Mouse (Mus musculus): ENCODE data around the gene Gm14391. TPM values are rescaled to one million over a fixed set of nuclear protein-coding genes. Genes with fewer than 3 reads are reported as not detected.
"Not testable (repeated sequence)": the region's sequence is repeated elsewhere in the genome, so short reads cannot be mapped to it uniquely, and the experiment has no call there.

Gm14391 gene
- 6.9 and 7.6 TPM in 2 replicates for polyA plus RNA-seq (2016; fragmentation: Nextera tagmentation; extraction: Ambion mirVana)

GRCm38 (mm10) chr2:175206732-175207131 is at the start of gene Gm14391:
TSS of gene Gm14391 (minus strand) at chr2:175206917.
- H3K36me3 ChIP-seq (replicated peaks); H3K27me3 ChIP-seq; H3K4me1 ChIP-seq; H3K9me3 ChIP-seq; H3K27ac ChIP-seq; H3K9ac ChIP-seq; H3K4me2 ChIP-seq; ATAC-seq (ENCODE audit: low FRiP score); H3K4me3 ChIP-seq (replicated peaks): not testable (repeated sequence)
- no CpG with 5 or more reads among the region's 7 CpGs for WGBS

GRCm38 (mm10) chr2:175179008-175179407 is 27.7 kb downstream of the Gm14391 start:
- not testable (repeated sequence) for H3K4me3 ChIP-seq (replicated peaks); H3K27ac ChIP-seq; H3K4me2 ChIP-seq; H3K4me1 ChIP-seq; H3K27me3 ChIP-seq; H3K9ac ChIP-seq; H3K36me3 ChIP-seq (replicated peaks); H3K9me3 ChIP-seq; ATAC-seq (ENCODE audit: low FRiP score)
- 35% methylated on average over 1 of the region's 1 CpGs for WGBS

GRCm38 (mm10) chr2:175176312-175176711 is 30.4 kb downstream of the Gm14391 start:
- 81% methylated on average over 6 of the region's 6 CpGs for WGBS
- H3K4me1 ChIP-seq = no peaks in the 10 kb centered on the region
- no peak overlapping the region for H3K4me3 ChIP-seq (replicated peaks)

GRCm38 (mm10) chr2:175175401-175176180 is 31.1 kb downstream of the Gm14391 start, which contains the start of gene Gm14443:
TSS of gene Gm14443 (minus strand) at chr2:175175871.
- not testable (repeated sequence) for H3K4me1 ChIP-seq; H3K4me2 ChIP-seq; H3K36me3 ChIP-seq (replicated peaks); H3K27ac ChIP-seq; H3K9ac ChIP-seq; H3K9me3 ChIP-seq; ATAC-seq (ENCODE audit: low FRiP score); H3K4me3 ChIP-seq (replicated peaks); H3K27me3 ChIP-seq
- WGBS = 81% methylated on average over 12 of the region's 12 CpGs

More at GRCm38 (mm10) chr2:175176312-175176711, 30.4 kb downstream of the Gm14391 start:
- Histone ChIP-seq H3K36me3 (replicated peaks) (no peaks in the 10 kb centered on the region), H3K9ac (no peak overlapping the region), H3K4me2 (no peak overlapping the region), H3K9me3 (no peaks in the 10 kb centered on the region), H3K27ac (no peak overlapping the region), H3K27me3 (no peaks in the 10 kb centered on the region)
- no peak for ATAC-seq (ENCODE audit: low FRiP score)

- not testable (repeated sequence) for H3K9ac ChIP-seq, H3K4me1 ChIP-seq
- 86% methylated on average over 2 of the region's 2 CpGs for WGBS
Observed at GRCm38 (mm10) chr2:175174058-175174457, 32.7 kb downstream of the Gm14391 start.

GRCm38 (mm10) chr2:175172906-175173595 is 33.7 kb downstream of the Gm14391 start:
- H3K27me3 ChIP-seq; H3K27ac ChIP-seq; H3K4me2 ChIP-seq; H3K4me3 ChIP-seq (replicated peaks); H3K9me3 ChIP-seq; ATAC-seq (ENCODE audit: low FRiP score); H3K4me1 ChIP-seq; H3K9ac ChIP-seq; H3K36me3 ChIP-seq (replicated peaks): not testable (repeated sequence)
- 92% methylated on average over 3 of the region's 3 CpGs for WGBS

More at GRCm38 (mm10) chr2:175174058-175174457, 32.7 kb downstream of the Gm14391 start:
- H3K27me3 ChIP-seq; ATAC-seq (ENCODE audit: low FRiP score); H3K4me3 ChIP-seq (replicated peaks); H3K27ac ChIP-seq; H3K4me2 ChIP-seq; H3K36me3 ChIP-seq (replicated peaks); H3K9me3 ChIP-seq: not testable (repeated sequence)

- WGBS = 90% methylated on average over 3 of the region's 3 CpGs
- Histone ChIP-seq H3K4me2 (no peak overlapping the region), H3K4me1 (no peaks in the 10 kb centered on the region), H3K27me3 (no peaks in the 10 kb centered on the region), H3K4me3 (replicated peaks) (no peak overlapping the region), H3K27ac (no peak overlapping the region), H3K9me3 (no peaks in the 10 kb centered on the region), H3K9ac (no peak overlapping the region), H3K36me3 (replicated peaks) (no peaks in the 10 kb centered on the region)
- ATAC-seq (ENCODE audit: low FRiP score) = no peak
Observed at GRCm38 (mm10) chr2:175172123-175172522, 34.6 kb downstream of the Gm14391 start.

GRCm38 (mm10) chr2:175166870-175167269 is 39.8 kb downstream of the Gm14391 start:
- not testable (repeated sequence) for H3K4me1 ChIP-seq; H3K4me2 ChIP-seq; H3K4me3 ChIP-seq (replicated peaks); H3K9me3 ChIP-seq; ATAC-seq (ENCODE audit: low FRiP score); H3K27ac ChIP-seq; H3K27me3 ChIP-seq; H3K9ac ChIP-seq; H3K36me3 ChIP-seq (replicated peaks)
- 91% methylated on average over 2 of the region's 2 CpGs for WGBS

- not testable (repeated sequence) for H3K4me2 ChIP-seq; H3K4me3 ChIP-seq (replicated peaks); H3K4me1 ChIP-seq; H3K9ac ChIP-seq; H3K36me3 ChIP-seq (replicated peaks); H3K27me3 ChIP-seq; H3K27ac ChIP-seq; ATAC-seq (ENCODE audit: low FRiP score); H3K9me3 ChIP-seq
- 96% methylated on average over 12 of the region's 12 CpGs for WGBS
Observed at GRCm38 (mm10) chr2:175165110-175165509, 41.6 kb downstream of the Gm14391 start.

GRCm38 (mm10) chr2:175161438-175161837 is 45.3 kb downstream of the Gm14391 start:
- H3K9ac ChIP-seq; H3K4me3 ChIP-seq (replicated peaks); H3K27ac ChIP-seq; H3K9me3 ChIP-seq; H3K4me2 ChIP-seq; ATAC-seq (ENCODE audit: low FRiP score); H3K36me3 ChIP-seq (replicated peaks); H3K27me3 ChIP-seq; H3K4me1 ChIP-seq: not testable (repeated sequence)
- WGBS = 88% methylated on average over 4 of the region's 4 CpGs

GRCm38 (mm10) chr2:175158642-175159041 is 48.1 kb downstream of the Gm14391 start:
- Histone ChIP-seq H3K27me3 (no peaks in the 10 kb centered on the region), H3K27ac (no peak overlapping the region), H3K4me1 (no peaks in the 10 kb centered on the region), H3K4me2 (no peak overlapping the region), H3K36me3 (replicated peaks) (no peaks in the 10 kb centered on the region), H3K4me3 (replicated peaks) (no peak overlapping the region), H3K9me3 (peaks cover 13% of the 10 kb centered on the region), H3K9ac (no peak overlapping the region)
- 89% methylated on average over 3 of the region's 3 CpGs for WGBS
- ATAC-seq (ENCODE audit: low FRiP score) = no peak

GRCm38 (mm10) chr2:175156696-175157095 is 50.0 kb downstream of the Gm14391 start:
- peaks cover 13% of the 10 kb centered on the region for H3K9me3 ChIP-seq
- H3K4me1 ChIP-seq = no peaks in the 10 kb centered on the region
- H3K4me2 ChIP-seq = no peak overlapping the region
- no peak for ATAC-seq (ENCODE audit: low FRiP score)
- no peak overlapping the region for H3K9ac ChIP-seq
- no peak overlapping the region for H3K4me3 ChIP-seq (replicated peaks)
- H3K36me3 ChIP-seq (replicated peaks) = no peaks in the 10 kb centered on the region
- WGBS = 90% methylated on average over 13 of the region's 13 CpGs
- H3K27me3 ChIP-seq = no peaks in the 10 kb centered on the region
- H3K27ac ChIP-seq = no peak overlapping the region

- H3K4me2 ChIP-seq = peak within 1 kb of the TSS; percentile 46
- H3K4me3 ChIP-seq (replicated peaks) = peak within 1 kb of the TSS; percentile 45
- not testable (repeated sequence) for H3K4me1 ChIP-seq; H3K27me3 ChIP-seq; ATAC-seq (ENCODE audit: low FRiP score); H3K36me3 ChIP-seq (replicated peaks); H3K9me3 ChIP-seq; H3K27ac ChIP-seq
- 4% methylated on average over 1 of the region's 2 CpGs for WGBS
- peak within 1 kb of the TSS; percentile 50 for H3K9ac ChIP-seq
Observed at GRCm38 (mm10) chr2:175141993-175142295, 64.8 kb downstream of the Gm14391 start, which contains the start of gene Gm14399. TSS of gene Gm14399 (minus strand) at chr2:175142012.
